1 mouse cellular context compared by ENCODE assay signal in the genomic region with DNA sequence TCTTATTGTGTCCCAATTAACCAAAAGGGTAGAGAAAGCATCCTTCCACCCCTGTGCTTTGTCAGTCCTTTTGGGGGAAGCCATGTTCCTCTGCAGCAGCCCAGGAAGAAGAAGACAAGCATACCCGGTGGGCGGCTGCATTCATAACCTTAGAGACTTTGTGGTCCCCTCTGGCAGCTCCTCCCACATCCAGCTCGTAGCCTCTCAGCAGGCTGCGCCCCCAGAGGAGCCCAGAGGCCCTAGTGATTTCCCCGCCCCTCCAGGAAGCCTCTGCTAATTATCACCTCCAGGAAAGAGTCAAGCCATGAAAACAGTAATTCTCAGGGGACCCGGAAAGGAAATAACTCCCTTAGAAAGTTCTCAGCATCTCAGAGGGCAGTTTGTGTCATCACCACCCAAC.
TF ChIP-seq lines count a peak whose summit lies in the region.

No protein-coding gene starts in this region.

TF ChIP-seq in CH12.LX, 34 proteins besides CTCF, POLR2A, EP300 and RAD21 (continued from another document):
- TF ChIP-seq TBP (conservative IDR thresholded peaks at IDR 0.05; ENCODE audit: low read depth, low read length) (peak; percentile 47; the same call in 1 of the 2 replicates), RCOR1 (conservative IDR thresholded peaks at IDR 0.05; ENCODE audit: low read depth, low read length) (no peak), BHLHE40 (IDR thresholded peaks at IDR 0.05; ENCODE audit: low read depth, low read length) (peak; percentile 37; the same call in 1 of the 2 replicates), USF1 (IDR thresholded peaks at IDR 0.05; ENCODE audit: low read depth, low read length) (no peak), TCF12 (IDR thresholded peaks at IDR 0.05; ENCODE audit: low read depth, low read length) (no peak; the same call in 1 of the 2 replicates), MAX (IDR thresholded peaks at IDR 0.05; ENCODE audit: low read length) (0 out of 2 replicates have a peak, but pooled peaks have one; percentile 40), USF2 (conservative IDR thresholded peaks at IDR 0.05; ENCODE audit: low read depth, low read length) (no peak), JUND (conservative IDR thresholded peaks at IDR 0.05; ENCODE audit: low read depth, low read length) (no peak)
